Mouse (Mus musculus): ENCODE data around the gene Mfsd11. TPM values are rescaled to one million over a fixed set of nuclear protein-coding genes. Genes with fewer than 3 reads are reported as not detected.

The Mfsd11 gene
- total and polyA plus RNA-seq, 3 experiments, result 6.6 to 45.9 (median 22.0) TPM

DNA sequence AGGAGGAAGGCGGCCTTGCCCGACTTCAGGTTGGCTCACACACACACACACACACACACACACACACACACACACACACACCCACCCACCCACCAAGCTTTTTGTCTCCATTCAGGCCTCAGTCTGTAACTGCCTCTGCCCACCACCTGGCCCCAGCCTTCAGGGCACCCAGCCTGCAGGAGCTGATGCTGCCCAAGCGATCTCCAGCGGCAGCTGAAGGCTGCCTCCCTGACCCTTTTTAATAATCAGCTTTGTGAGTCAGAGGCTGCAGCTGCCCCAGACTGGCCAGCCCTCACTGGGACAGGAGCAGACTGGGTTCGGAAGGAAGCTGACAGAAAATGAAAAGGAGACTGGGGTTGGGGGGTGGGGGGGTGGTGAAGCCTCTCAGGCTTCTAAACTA, 27.0 kb upstream of the Mfsd11 start:
- ATAC-seq (ENCODE audit: extremely low read depth, insufficient number of reproducible peaks, low FRiP score, poor library complexity, severe bottlenecking) (no peak), DNase-seq (ENCODE audit: low spot score) (no peak)
- H3K9me3 ChIP-seq (replicated peaks), result peaks cover 6% of the 10 kb centered on the region
- no peaks in the 10 kb centered on the region for H3K36me3 ChIP-seq (replicated peaks)
- peaks cover 11% of the 10 kb centered on the region for H3K4me1 ChIP-seq (ENCODE audit: insufficient read depth, low read depth, low read length)
- H3K27me3 ChIP-seq (ENCODE audit: insufficient read depth, low read length), result peaks cover 58% of the 10 kb centered on the region
- no peak overlapping the region for H3K4me3 ChIP-seq (ENCODE audit: low read depth, low read length)
- no peak for TF ChIP-seq GATA2 (IDR thresholded peaks at IDR 0.05; ENCODE audit: borderline replicate concordance, low read depth, low read length)

DNA sequence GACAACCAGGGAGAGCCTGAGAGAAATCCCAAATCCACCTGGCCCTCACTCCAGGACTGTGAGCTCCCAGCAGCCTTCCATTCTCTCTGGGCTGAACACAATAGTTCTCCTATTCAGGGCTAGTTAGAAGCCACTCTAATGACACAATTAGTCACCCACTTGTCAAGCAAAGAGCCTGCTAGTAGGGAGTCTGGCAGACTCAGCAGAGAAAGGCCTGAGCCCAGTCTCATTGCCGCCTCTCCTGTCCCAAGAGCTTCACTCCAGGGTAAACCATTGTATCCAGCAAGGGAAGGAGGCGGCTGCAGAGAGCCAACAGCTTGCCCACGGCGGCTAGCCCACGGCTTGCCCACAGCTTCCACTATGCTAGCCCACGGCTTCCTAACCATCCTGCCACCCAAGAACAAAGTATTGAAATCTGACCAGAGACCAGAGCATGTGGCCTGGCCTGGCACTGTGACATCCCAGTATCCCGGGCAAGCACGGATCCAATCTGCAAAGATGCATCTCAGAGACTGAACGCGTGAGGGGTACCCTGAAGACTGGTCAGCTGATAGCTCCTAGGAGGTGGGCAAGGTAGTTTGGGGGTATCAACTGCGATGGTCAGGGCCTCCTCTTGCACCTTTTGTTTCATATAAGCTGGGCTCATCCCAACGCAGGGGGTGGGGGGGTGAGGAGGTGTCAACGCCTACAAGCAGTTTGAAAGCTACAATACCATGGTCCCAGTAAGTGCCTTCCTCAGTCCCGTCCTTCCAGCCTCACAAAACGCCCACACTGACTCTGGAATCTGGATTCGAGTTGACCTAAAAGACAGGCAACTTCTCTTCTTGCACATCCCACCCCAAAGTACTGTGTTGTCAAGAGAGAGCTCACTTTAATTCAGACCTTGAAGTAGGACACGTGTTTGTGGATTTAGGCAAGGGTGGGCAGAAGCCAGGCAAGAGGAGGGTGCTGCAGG, 25.4 kb upstream of the Mfsd11 start:
- peaks cover 2% of the 10 kb centered on the region; the same call in 1 of the 2 replicates for H3K4me1 ChIP-seq (ENCODE audit: insufficient read depth, low read depth, low read length)
- H3K27me3 ChIP-seq (ENCODE audit: insufficient read depth, low read length), result peaks cover 43% of the 10 kb centered on the region
- ATAC-seq (ENCODE audit: extremely low read depth, insufficient number of reproducible peaks, low FRiP score, poor library complexity, severe bottlenecking) (no peak), DNase-seq (ENCODE audit: low spot score) (no peak)
- H3K9me3 ChIP-seq (replicated peaks), result peaks cover 6% of the 10 kb centered on the region
- TF ChIP-seq GATA2 (IDR thresholded peaks at IDR 0.05; ENCODE audit: borderline replicate concordance, low read depth, low read length), result no peak
- TF ChIP-seq CTCF (IDR thresholded peaks at IDR 0.05; ENCODE audit: low read depth, low read length), result no peak
- H3K36me3 ChIP-seq (replicated peaks), result no peaks in the 10 kb centered on the region
- no peak overlapping the region for H3K4me3 ChIP-seq (ENCODE audit: low read depth, low read length)

DNA sequence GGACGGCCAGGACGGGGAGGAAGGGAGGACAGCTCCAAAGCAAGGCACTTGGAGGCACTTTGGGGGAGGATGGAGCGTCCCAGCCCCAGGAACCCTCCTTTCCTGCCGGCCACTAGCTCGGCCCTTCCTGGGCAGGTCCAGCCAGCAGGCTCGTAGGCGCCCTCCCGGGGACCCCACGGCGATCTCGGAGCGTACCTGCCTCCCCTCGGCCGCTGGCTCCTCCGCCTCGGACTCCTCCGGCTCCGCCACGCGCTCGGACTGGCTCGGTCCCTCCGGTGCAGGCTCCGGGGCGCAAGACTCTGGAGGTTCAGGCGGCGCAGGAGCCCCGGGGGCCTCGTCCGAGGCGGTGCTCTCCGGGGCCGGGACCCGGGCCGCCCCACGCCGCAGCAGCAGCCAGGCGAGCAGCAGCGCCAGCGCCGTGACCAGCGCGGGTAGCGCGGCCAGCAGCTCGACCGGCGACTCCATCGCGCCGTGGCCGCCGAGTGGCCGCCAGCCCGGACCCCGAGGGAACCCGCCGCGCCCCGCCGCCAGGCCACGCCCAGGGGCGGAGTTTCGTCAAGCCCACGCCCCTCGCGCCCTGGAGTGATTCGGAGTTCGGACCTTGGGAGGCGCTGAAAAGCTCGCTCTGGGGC, 24.6 kb upstream of the Mfsd11 start, which contains the start of gene Mxra7:
Mxra7 (minus strand) TSS at position 513 of the 632 bp plus-strand sequence.
- peaks cover 7% of the 10 kb centered on the region for H3K4me1 ChIP-seq (ENCODE audit: insufficient read depth, low read depth, low read length)
- ATAC-seq (ENCODE audit: extremely low read depth, insufficient number of reproducible peaks, low FRiP score, poor library complexity, severe bottlenecking) (no peak), DNase-seq (ENCODE audit: low spot score) (no peak)
- no peak within 1 kb of the TSS; the same call in 1 of the 2 replicates for H3K4me3 ChIP-seq (ENCODE audit: low read depth, low read length)
- TF ChIP-seq GATA2 (IDR thresholded peaks at IDR 0.05; ENCODE audit: borderline replicate concordance, low read depth, low read length), result no peak
- peaks cover 35% of the 10 kb centered on the region for H3K27me3 ChIP-seq (ENCODE audit: insufficient read depth, low read length)
- H3K9me3 ChIP-seq (replicated peaks), result peaks cover 6% of the 10 kb centered on the region
- H3K36me3 ChIP-seq (replicated peaks), result peaks cover 4% of the 10 kb centered on the region

DNA sequence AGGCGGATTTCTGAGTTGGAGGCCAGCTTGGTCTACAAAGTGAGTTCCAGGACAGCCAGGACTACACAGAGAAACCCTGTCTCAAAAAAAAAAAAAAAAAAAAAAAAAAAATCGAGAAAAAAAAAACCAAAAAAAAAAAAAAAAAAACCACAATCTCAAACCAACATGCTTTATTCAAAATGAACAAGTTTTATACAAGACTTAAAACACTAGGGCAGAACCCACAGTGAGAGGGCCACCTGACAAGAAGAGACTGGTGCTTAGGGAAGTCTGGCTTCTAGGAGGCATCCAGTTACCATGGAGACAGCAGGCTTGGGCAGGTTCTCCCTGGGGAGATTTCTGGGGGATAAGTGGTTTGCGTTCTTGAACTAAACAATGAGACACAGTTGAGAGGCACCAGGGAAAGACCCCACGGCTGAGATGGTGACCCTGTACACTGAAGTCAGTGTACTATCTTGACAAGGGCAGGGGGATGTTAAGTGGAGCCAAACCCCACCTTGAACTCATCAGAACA, 20.0 kb upstream of the Mfsd11 start:
- H3K36me3 ChIP-seq (replicated peaks), result peaks cover 50% of the 10 kb centered on the region
- H3K4me1 ChIP-seq (ENCODE audit: insufficient read depth, low read depth, low read length), result peaks cover 39% of the 10 kb centered on the region
- DNase-seq (ENCODE audit: low spot score) (no peak), ATAC-seq (ENCODE audit: extremely low read depth, insufficient number of reproducible peaks, low FRiP score, poor library complexity, severe bottlenecking) (no peak)
- peaks cover 20% of the 10 kb centered on the region for H3K27me3 ChIP-seq (ENCODE audit: insufficient read depth, low read length)
- no peak overlapping the region for H3K4me3 ChIP-seq (ENCODE audit: low read depth, low read length)
- H3K9me3 ChIP-seq (replicated peaks), result peaks cover 6% of the 10 kb centered on the region
- TF ChIP-seq GATA1 (IDR thresholded peaks at IDR 0.05; ENCODE audit: borderline replicate concordance, low read length) (no peak), GATA2 (IDR thresholded peaks at IDR 0.05; ENCODE audit: borderline replicate concordance, low read depth, low read length) (no peak), POLR2AphosphoS5 (IDR thresholded peaks at IDR 0.05; ENCODE audit: insufficient replicate concordance, low read depth, low read length) (no peak), CTCF (IDR thresholded peaks at IDR 0.05; ENCODE audit: low read depth, low read length) (no peak), TAL1 (conservative IDR thresholded peaks at IDR 0.05; ENCODE audit: low read depth, low read length) (no peak)

DNA sequence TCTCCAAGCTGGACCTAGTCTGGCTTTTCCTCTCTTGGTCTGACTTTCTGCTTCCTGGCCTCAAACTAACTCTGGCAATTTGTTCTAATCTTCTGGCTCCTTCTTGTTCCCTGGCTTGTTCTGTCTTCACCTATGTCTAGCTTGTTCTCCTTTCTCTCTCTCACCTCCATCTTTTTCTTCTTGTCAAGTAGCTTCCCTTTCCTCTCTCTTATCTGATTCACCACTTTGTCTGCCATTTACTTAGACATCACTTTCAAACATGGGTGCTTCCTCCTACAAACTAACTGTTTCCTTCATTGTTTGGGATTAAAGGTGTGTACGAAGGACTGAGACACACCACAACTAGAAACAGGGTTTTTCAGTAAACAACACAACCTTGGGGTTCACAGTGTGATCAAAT, 17.3 kb upstream of the Mfsd11 start:
- DNase-seq (ENCODE audit: low spot score), result no peak
- Histone ChIP-seq H3K36me3 (replicated peaks) (peaks cover 77% of the 10 kb centered on the region), H3K4me1 (ENCODE audit: insufficient read depth, low read depth, low read length) (peaks cover 61% of the 10 kb centered on the region), H3K27me3 (ENCODE audit: insufficient read depth, low read length) (peaks cover 2% of the 10 kb centered on the region; the same call in 1 of the 2 replicates), H3K4me3 (ENCODE audit: low read depth, low read length) (no peak overlapping the region), H3K9me3 (replicated peaks) (no peaks in the 10 kb centered on the region)
- TF ChIP-seq GATA2 (IDR thresholded peaks at IDR 0.05; ENCODE audit: borderline replicate concordance, low read depth, low read length), result no peak
- no peak for TF ChIP-seq GATA1 (IDR thresholded peaks at IDR 0.05; ENCODE audit: borderline replicate concordance, low read length)
- no peak for TF ChIP-seq POLR2AphosphoS5 (IDR thresholded peaks at IDR 0.05; ENCODE audit: insufficient replicate concordance, low read depth, low read length)
- TF ChIP-seq CTCF (IDR thresholded peaks at IDR 0.05; ENCODE audit: low read depth, low read length), result no peak
- no peak for TF ChIP-seq TAL1 (conservative IDR thresholded peaks at IDR 0.05; ENCODE audit: low read depth, low read length)
- no peak for ATAC-seq (ENCODE audit: extremely low read depth, insufficient number of reproducible peaks, low FRiP score, poor library complexity, severe bottlenecking)

DNA sequence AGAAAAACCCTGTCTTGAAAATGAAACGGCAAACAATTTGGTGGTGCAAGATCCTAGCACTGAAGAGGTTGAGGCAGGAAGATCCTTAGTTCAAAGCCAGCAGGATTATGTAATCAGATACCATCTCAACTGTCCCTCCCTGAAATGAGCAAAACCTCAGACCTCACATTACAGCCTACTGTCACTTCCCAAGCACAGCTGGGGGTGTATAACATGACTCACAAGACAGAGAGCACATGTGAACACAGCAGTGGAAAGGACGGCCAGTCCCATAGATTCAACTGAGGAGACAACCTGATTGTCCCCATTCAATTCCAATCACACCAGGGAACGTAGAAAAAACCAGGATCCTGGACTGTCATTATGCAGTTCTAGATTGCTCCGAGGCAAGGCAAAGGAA, 16.0 kb upstream of the Mfsd11 start:
- H3K27me3 ChIP-seq (ENCODE audit: insufficient read depth, low read length), result no peaks in the 10 kb centered on the region
- H3K4me3 ChIP-seq (ENCODE audit: low read depth, low read length), result peak overlapping the region; percentile 31; the same call in 1 of the 2 replicates
- TF ChIP-seq CTCF (IDR thresholded peaks at IDR 0.05; ENCODE audit: low read depth, low read length), result no peak
- no peak for TF ChIP-seq GATA2 (IDR thresholded peaks at IDR 0.05; ENCODE audit: borderline replicate concordance, low read depth, low read length)
- TF ChIP-seq POLR2AphosphoS5 (IDR thresholded peaks at IDR 0.05; ENCODE audit: insufficient replicate concordance, low read depth, low read length), result no peak; the same call in 1 of the 2 replicates
- TF ChIP-seq GATA1 (IDR thresholded peaks at IDR 0.05; ENCODE audit: borderline replicate concordance, low read length), result no peak
- no peak for TF ChIP-seq TAL1 (conservative IDR thresholded peaks at IDR 0.05; ENCODE audit: low read depth, low read length)
- H3K36me3 ChIP-seq (replicated peaks), result peaks cover 91% of the 10 kb centered on the region
- no peak for ATAC-seq (ENCODE audit: extremely low read depth, insufficient number of reproducible peaks, low FRiP score, poor library complexity, severe bottlenecking)
- H3K9me3 ChIP-seq (replicated peaks), result no peaks in the 10 kb centered on the region
- peaks cover 75% of the 10 kb centered on the region for H3K4me1 ChIP-seq (ENCODE audit: insufficient read depth, low read depth, low read length)
- DNase-seq (ENCODE audit: low spot score), result no peak
